Mouse (Mus musculus) CH12.LX (cell line): Measurements from ENCODE around the gene Thsd4.

Experiments
- CTCF ChIP-seq, 2 experiments: IDR thresholded peaks in 1 of 2; conservative IDR thresholded peaks in 1 of 2; 2 replicates each; pipeline ENCODE4 v1.5.1; 2011 to 2012; ENCODE audit warnings: low read depth in 2 of 2, low read length in 2 of 2, improper control_type of control experiment in 1 of 2, inconsistent platforms in 1 of 2, mild to moderate bottlenecking in 1 of 2, moderate library complexity in 1 of 2
- JUND ChIP-seq: conservative IDR thresholded peaks from 2 replicates; pipeline ENCODE4 v1.6.1; 2011; ENCODE audit warnings: low read depth, low read length, improper control_type of control experiment
- MAX ChIP-seq: IDR thresholded peaks from 2 replicates; pipeline ENCODE4 v1.6.1; 2011; ENCODE audit warnings: low read length, improper control_type of control experiment
- RCOR1 ChIP-seq: conservative IDR thresholded peaks from 2 replicates; pipeline ENCODE4 v1.6.1; 2012; ENCODE audit warnings: low read depth, mild to moderate bottlenecking, inconsistent platforms, low read length, improper control_type of control experiment

- TF ChIP-seq JUND (no peak), RCOR1 (no peak), MAX (no peak), CTCF (conservative IDR thresholded peaks at IDR 0.05 in 1 of 2, IDR thresholded peaks at IDR 0.05 in 1 of 2; ENCODE audit: low read depth in 2 of 2, low read length in 2 of 2) (no peak)
These were observed 380.7 kb downstream of the Thsd4 start for GRCm38 (mm10) chr9:60141081-60141514.
